Mouse (Mus musculus) stomach, embryonic 16.5 days (tissue): ENCODE results near the gene Glis2. TPM values are rescaled to one million over a fixed set of nuclear protein-coding genes. Genes with fewer than 3 reads are reported as not detected.

Experiments
- ATAC-seq: fragments of 200-750 bp; cut with Nextera tagmentation; 2 replicates; pipeline ENCODE4 v1.8.0; 2017; ENCODE audit warnings: moderate number of reproducible peaks, moderate TSS enrichment; ENCODE audit not compliant: insufficient read depth, low FRiP score
- H3K27ac ChIP-seq: fragments of 300-500 bp; sonication (generic); 2 replicates; pipeline ENCODE4 v1.5.1; 2014; ENCODE audit warnings: low read length
- H3K27me3 ChIP-seq: fragments of 300-500 bp; sonication (generic); 2 replicates; pipeline ENCODE4 v1.6.1; 2014; ENCODE audit warnings: low read length, control low read depth, mixed read lengths; ENCODE audit not compliant: control insufficient read depth, insufficient read depth
- H3K36me3 ChIP-seq: fragments of 300-500 bp; sonication (generic); 2 replicates; pipeline ENCODE4 v1.6.1; 2014; ENCODE audit warnings: low read length; ENCODE audit not compliant: control insufficient read depth, insufficient read depth
- H3K4me1 ChIP-seq: fragments of 300-500 bp; sonication (generic); 2 replicates; pipeline ENCODE4 v1.6.1; 2014; ENCODE audit warnings: low read length, control low read depth, mixed read lengths; ENCODE audit not compliant: control insufficient read depth, insufficient read depth
- H3K4me2 ChIP-seq: fragments of 300-500 bp; sonication (generic); 2 replicates; pipeline ENCODE4 v1.6.1; 2014; ENCODE audit warnings: low read depth, low read length, mixed read lengths
- H3K4me3 ChIP-seq: fragments of 300-500 bp; sonication (generic); replicated peaks from 2 replicates; pipeline ENCODE4 v1.5.1; 2014; ENCODE audit warnings: mild to moderate bottlenecking, low read length
- H3K9ac ChIP-seq: fragments of 300-500 bp; sonication (generic); 2 replicates; pipeline ENCODE4 v1.6.1; 2014; ENCODE audit warnings: low read length
- H3K9me3 ChIP-seq: fragments of 300-500 bp; sonication (generic); replicated peaks from 2 replicates; pipeline ENCODE4 v1.6.1; 2016; ENCODE audit warnings: low read length, control low read depth; ENCODE audit not compliant: control insufficient read depth
- WGBS: fragments of 180-500 bp; shearing (Covaris S2); extraction: QIAGEN DNeasy Blood & Tissue Kit; methylation state at CpG from one replicate; pipeline ENCODE4 v1.1.7; 2014; 5-methylcytosine and 5-hydroxymethylcytosine counted together
- polyA plus RNA-seq: library from polyadenylated mRNA; unstranded; fragments of >200 nt; fragmentation: Nextera tagmentation; extraction: Ambion mirVana; gene quantifications from 2 replicates; pipeline ENCODE4 v1.2.1, GENCODE M21; 2015

Glis2 gene
- polyA plus RNA-seq, 1 experiment from 2014 or later, result 18.7 TPM

GRCm38 (mm10) chr16:4555555-4555954 is 39.0 kb upstream of the Glis2 start:
- 98% methylated on average over 1 of the region's 1 CpGs for WGBS
- no peak for ATAC-seq
- Histone ChIP-seq H3K4me1 (peaks cover 49% of the 10 kb centered on the region), H3K4me3 (no peak overlapping the region), H3K9me3 (no peaks in the 10 kb centered on the region), H3K36me3 (no peaks in the 10 kb centered on the region; the same call in 1 of the 2 replicates), H3K4me2 (no peak overlapping the region), H3K27ac (no peak overlapping the region), H3K9ac (no peak overlapping the region), H3K27me3 (no peaks in the 10 kb centered on the region)

- Histone ChIP-seq H3K9ac (peak overlapping the region; percentile 80), H3K4me3 (peak overlapping the region; percentile 79), H3K4me2 (peak overlapping the region; percentile 98), H3K36me3 (no peaks in the 10 kb centered on the region), H3K4me1 (peaks cover 46% of the 10 kb centered on the region), H3K27ac (peak overlapping the region; percentile 97), H3K9me3 (no peaks in the 10 kb centered on the region), H3K27me3 (no peaks in the 10 kb centered on the region)
- peak; percentile 4; the same call in 1 of the 2 replicates for ATAC-seq
- WGBS, result 67% methylated on average over 1 of the region's 1 CpGs
These were observed 37.4 kb upstream of the Glis2 start for GRCm38 (mm10) chr16:4557085-4557484.

- no peaks in the 10 kb centered on the region for H3K36me3 ChIP-seq
- H3K4me3 ChIP-seq, result peak overlapping the region; percentile 79
- WGBS, result under 1% methylated on average over 19 of the region's 19 CpGs
- peak overlapping the region; percentile 98 for H3K4me2 ChIP-seq
- no peaks in the 10 kb centered on the region for H3K9me3 ChIP-seq
- H3K27me3 ChIP-seq, result no peaks in the 10 kb centered on the region
- peak overlapping the region; percentile 80 for H3K9ac ChIP-seq
- peak; percentile 71; the same call in 1 of the 2 replicates for ATAC-seq
- H3K27ac ChIP-seq, result peak overlapping the region; percentile 97
- H3K4me1 ChIP-seq, result peaks cover 37% of the 10 kb centered on the region
These were observed 36.6 kb upstream of the Glis2 start for GRCm38 (mm10) chr16:4557949-4558348.

- peak overlapping the region; percentile 80 for H3K9ac ChIP-seq
- no peaks in the 10 kb centered on the region for H3K27me3 ChIP-seq
- no peaks in the 10 kb centered on the region for H3K36me3 ChIP-seq
- peak; percentile 89 for ATAC-seq
- H3K4me3 ChIP-seq, result peak overlapping the region; percentile 79
- no peaks in the 10 kb centered on the region for H3K9me3 ChIP-seq
- peak overlapping the region; percentile 98 for H3K4me2 ChIP-seq
- 0% methylated on average over 38 of the region's 38 CpGs for WGBS
- H3K4me1 ChIP-seq, result peaks cover 32% of the 10 kb centered on the region
- H3K27ac ChIP-seq, result peak overlapping the region; percentile 97
These were observed 36.0 kb upstream of the Glis2 start for GRCm38 (mm10) chr16:4558384-4558979.

GRCm38 (mm10) chr16:4558980-4559631 is 35.4 kb upstream of the Glis2 start:
- peak; percentile 16 for ATAC-seq
- Histone ChIP-seq H3K9ac (peak overlapping the region; percentile 80), H3K27ac (peak overlapping the region; percentile 97), H3K4me2 (peak overlapping the region; percentile 98), H3K9me3 (no peaks in the 10 kb centered on the region), H3K27me3 (no peaks in the 10 kb centered on the region), H3K4me1 (peaks cover 26% of the 10 kb centered on the region), H3K36me3 (no peaks in the 10 kb centered on the region), H3K4me3 (peak overlapping the region; percentile 79)
- WGBS, result under 1% methylated on average over 43 of the region's 43 CpGs

GRCm38 (mm10) chr16:4559715-4560144 is 34.8 kb upstream of the Glis2 start, which contains the start of gene Tfap4:
Gene Tfap4, minus strand, starts transcription at chr16:4559854.
- no peaks in the 10 kb centered on the region for H3K27me3 ChIP-seq
- peak within 1 kb of the TSS; percentile 97 for H3K27ac ChIP-seq
- peaks cover 24% of the 10 kb centered on the region for H3K4me1 ChIP-seq
- peak; percentile 26 for ATAC-seq
- H3K4me3 ChIP-seq, result peak within 1 kb of the TSS; percentile 79
- WGBS, result 1% methylated on average over 15 of the region's 17 CpGs
- H3K9ac ChIP-seq, result peak within 1 kb of the TSS; percentile 80
- H3K36me3 ChIP-seq, result no peaks in the 10 kb centered on the region
- H3K9me3 ChIP-seq, result no peaks in the 10 kb centered on the region
- H3K4me2 ChIP-seq, result peak within 1 kb of the TSS; percentile 98

- ATAC-seq, result peak; percentile 14
- H3K4me1 ChIP-seq, result peaks cover 24% of the 10 kb centered on the region
- H3K27me3 ChIP-seq, result no peaks in the 10 kb centered on the region
- H3K9me3 ChIP-seq, result no peaks in the 10 kb centered on the region
- peak overlapping the region; percentile 98 for H3K4me2 ChIP-seq
- no peaks in the 10 kb centered on the region for H3K36me3 ChIP-seq
- under 1% methylated on average over 43 of the region's 43 CpGs for WGBS
- H3K4me3 ChIP-seq, result peak overlapping the region; percentile 79
- peak overlapping the region; percentile 97 for H3K27ac ChIP-seq
- H3K9ac ChIP-seq, result peak overlapping the region; percentile 80
These were observed 34.2 kb upstream of the Glis2 start for GRCm38 (mm10) chr16:4560145-4560952.

- H3K4me1 ChIP-seq, result 0 out of 2 replicates have a peak, but pooled peaks cover 7% of the 10 kb centered on the region
- no peaks in the 10 kb centered on the region for H3K27me3 ChIP-seq
- ATAC-seq, result peak; percentile 64; the same call in 1 of the 2 replicates
- H3K9ac ChIP-seq, result no peak overlapping the region
- no peak overlapping the region for H3K27ac ChIP-seq
- H3K36me3 ChIP-seq, result no peaks in the 10 kb centered on the region
- H3K4me3 ChIP-seq, result no peak overlapping the region
- 22% methylated on average over 4 of the region's 4 CpGs for WGBS
- no peaks in the 10 kb centered on the region for H3K9me3 ChIP-seq
- H3K4me2 ChIP-seq, result no peak overlapping the region
These were observed 26.6 kb upstream of the Glis2 start for GRCm38 (mm10) chr16:4567912-4568311.
